Mouse (Mus musculus) MEL (cell line): Measurements from ENCODE around the gene Macrod2. TPM values are rescaled to one million over a fixed set of nuclear protein-coding genes. Genes with fewer than 3 reads are reported as not detected.

Experiments used
- DNase-seq: peaks from one replicate; pipeline ENCODE4 v3.0.0; 2011; ENCODE audit warnings: low read depth, low spot score
- H3K27ac ChIP-seq: 2 replicates; pipeline ENCODE4 v1.5.1; 2012; ENCODE audit warnings: low read depth, mild to moderate bottlenecking, control low read depth, low read length, moderate library complexity; ENCODE audit not compliant: control insufficient read depth
- H3K27me3 ChIP-seq, 2 experiments: fragments of 150-350 bp in 1 of 2; sonication (generic) in 1 of 2; 2 replicates each; pipeline ENCODE4 v1.6.1; 2012; ENCODE audit warnings: low read length in 2 of 2, mild to moderate bottlenecking in 2 of 2, improper control_type of control experiment in 1 of 2, moderate library complexity in 1 of 2; ENCODE audit not compliant: insufficient read depth in 2 of 2, control insufficient read depth in 1 of 2
- H3K36me3 ChIP-seq, 2 experiments: 2 replicates each; pipeline ENCODE4 v1.6.1; 2012 to 2014; ENCODE audit warnings: low read length in 2 of 2, improper control_type of control experiment in 1 of 2, inconsistent platforms in 1 of 2, mild to moderate bottlenecking in 1 of 2; ENCODE audit not compliant: insufficient read depth in 2 of 2, control insufficient read depth in 1 of 2
- H3K4me1 ChIP-seq, 2 experiments: fragments of 150-350 bp in 1 of 2; sonication (generic) in 1 of 2; 2 replicates each; pipeline ENCODE4 v1.6.1; 2012; ENCODE audit warnings: low read length in 2 of 2, improper control_type of control experiment in 1 of 2, mild to moderate bottlenecking in 1 of 2; ENCODE audit not compliant: insufficient read depth in 2 of 2, control insufficient read depth in 1 of 2
- H3K4me3 ChIP-seq, 2 experiments: fragments of 150-350 bp in 1 of 2; sonication (generic) in 1 of 2; 2 replicates each; pipeline ENCODE4 v1.5.1; 2012; ENCODE audit warnings: low read depth in 2 of 2, low read length in 2 of 2, mild to moderate bottlenecking in 2 of 2, moderate library complexity in 2 of 2, control low read depth in 1 of 2, improper control_type of control experiment in 1 of 2; ENCODE audit not compliant: control insufficient read depth in 1 of 2, insufficient read depth in 1 of 2
- H3K79me2 ChIP-seq: 2 replicates; pipeline ENCODE4 v1.6.1; 2012; ENCODE audit warnings: mild to moderate bottlenecking, low read length, moderate library complexity; ENCODE audit not compliant: control insufficient read depth, poor library complexity, insufficient read depth
- H3K9ac ChIP-seq: 2 replicates; pipeline ENCODE4 v1.6.1; 2012; ENCODE audit warnings: low read depth, mild to moderate bottlenecking, control low read depth, low read length, moderate library complexity; ENCODE audit not compliant: control insufficient read depth, poor library complexity, severe bottlenecking
- H3K9me3 ChIP-seq: fragments of 150-350 bp; sonication (generic); replicated peaks from 2 replicates; pipeline ENCODE4 v1.6.1; 2012; ENCODE audit warnings: mild to moderate bottlenecking, low read length, improper control_type of control experiment, moderate library complexity; ENCODE audit not compliant: insufficient read depth
- BHLHE40 ChIP-seq: IDR thresholded peaks from 2 replicates; pipeline ENCODE4 v1.6.1; 2012; ENCODE audit warnings: low read depth, mild to moderate bottlenecking, inconsistent platforms, low read length, improper control_type of control experiment, borderline replicate concordance
- CHD1 ChIP-seq: IDR thresholded peaks from 2 replicates; pipeline ENCODE4 v1.6.1; 2012; ENCODE audit warnings: low read depth, mild to moderate bottlenecking, inconsistent platforms, low read length, improper control_type of control experiment
- E2F4 ChIP-seq: IDR thresholded peaks from 2 replicates; pipeline ENCODE4 v1.6.1; 2011; ENCODE audit warnings: low read depth, low read length, improper control_type of control experiment, borderline replicate concordance
- EP300 ChIP-seq, 2 experiments: IDR thresholded peaks; 2 replicates each; pipeline ENCODE4 v1.6.1; 2011; ENCODE audit warnings: improper control_type of control experiment in 2 of 2, low read length in 2 of 2, low read depth in 1 of 2, mild to moderate bottlenecking in 1 of 2
- ETS1 ChIP-seq: IDR thresholded peaks from 2 replicates; pipeline ENCODE4 v1.6.1; 2012; ENCODE audit warnings: low read depth, mild to moderate bottlenecking, inconsistent platforms, low read length, improper control_type of control experiment, moderate library complexity
- GABPA ChIP-seq: IDR thresholded peaks from 2 replicates; pipeline ENCODE4 v1.6.1; 2012; ENCODE audit warnings: low read depth, mild to moderate bottlenecking, inconsistent platforms, low read length, improper control_type of control experiment, moderate library complexity
- JUND ChIP-seq: IDR thresholded peaks from 2 replicates; pipeline ENCODE4 v1.6.1; 2011; ENCODE audit warnings: low read depth, mild to moderate bottlenecking, improper control_type of control experiment, low read length
- KAT2A ChIP-seq: conservative IDR thresholded peaks from 2 replicates; pipeline ENCODE4 v1.6.1; 2012; ENCODE audit warnings: low read depth, low read length, improper control_type of control experiment, inconsistent platforms
- MAZ ChIP-seq: IDR thresholded peaks from 2 replicates; pipeline ENCODE4 v1.6.1; 2012; ENCODE audit warnings: low read depth, mild to moderate bottlenecking, inconsistent platforms, low read length, improper control_type of control experiment
- MEF2A ChIP-seq: IDR thresholded peaks from 2 replicates; pipeline ENCODE4 v1.6.1; 2014; ENCODE audit warnings: low read depth, mild to moderate bottlenecking, inconsistent platforms, low read length, improper control_type of control experiment; ENCODE audit not compliant: poor library complexity, insufficient replicate concordance, severe bottlenecking; ENCODE audit errors: extremely low read depth
- MXI1 ChIP-seq: IDR thresholded peaks from 2 replicates; pipeline ENCODE4 v1.6.1; 2011; ENCODE audit warnings: mild to moderate bottlenecking, low read depth, low read length, improper control_type of control experiment
- MYC ChIP-seq: IDR thresholded peaks from 2 replicates; pipeline ENCODE4 v1.6.1; 2011; ENCODE audit warnings: low read depth, mild to moderate bottlenecking, low read length, improper control_type of control experiment, moderate library complexity
- NRF1 ChIP-seq: IDR thresholded peaks from 2 replicates; pipeline ENCODE4 v1.6.1; 2014; ENCODE audit warnings: low read depth, mild to moderate bottlenecking, inconsistent platforms, low read length, improper control_type of control experiment, moderate library complexity; ENCODE audit not compliant: poor library complexity, insufficient read depth, severe bottlenecking
- POLR2A ChIP-seq, 2 experiments: IDR thresholded peaks; 2 replicates each; pipeline ENCODE4 v1.6.1; 2011 to 2012; ENCODE audit warnings: low read length in 2 of 2, mild to moderate bottlenecking in 2 of 2, control low read depth in 1 of 2, improper control_type of control experiment in 1 of 2, low read depth in 1 of 2, moderate library complexity in 1 of 2; ENCODE audit not compliant: control insufficient read depth in 1 of 2, insufficient read depth in 1 of 2, poor library complexity in 1 of 2
- RCOR1 ChIP-seq: IDR thresholded peaks from 2 replicates; pipeline ENCODE4 v1.6.1; 2012; ENCODE audit warnings: low read depth, mild to moderate bottlenecking, inconsistent platforms, low read length, improper control_type of control experiment
- SIN3A ChIP-seq: IDR thresholded peaks from 2 replicates; pipeline ENCODE4 v1.6.1; 2012; ENCODE audit warnings: low read length, improper control_type of control experiment, inconsistent platforms
- SMC3 ChIP-seq: IDR thresholded peaks from 2 replicates; pipeline ENCODE4 v1.6.1; 2011; ENCODE audit warnings: low read depth, low read length, improper control_type of control experiment
- TBP ChIP-seq: IDR thresholded peaks from 2 replicates; pipeline ENCODE4 v1.8.0; 2011; ENCODE audit warnings: low read depth, low read length, improper control_type of control experiment
- TCF12 ChIP-seq: IDR thresholded peaks from 2 replicates; pipeline ENCODE4 v1.6.1; 2014; ENCODE audit warnings: low read depth, mild to moderate bottlenecking, inconsistent platforms, low read length, improper control_type of control experiment, moderate library complexity
- ZC3H11A ChIP-seq: IDR thresholded peaks from 2 replicates; pipeline ENCODE4 v1.6.1; 2012; ENCODE audit warnings: low read depth, mild to moderate bottlenecking, inconsistent platforms, low read length, improper control_type of control experiment
- ZMIZ1 ChIP-seq: IDR thresholded peaks from 2 replicates; pipeline ENCODE4 v1.6.1; 2012; ENCODE audit warnings: low read depth, mild to moderate bottlenecking, inconsistent platforms, low read length, improper control_type of control experiment, moderate library complexity
- polyA plus RNA-seq, 2 experiments: library from polyadenylated mRNA; stranded (reverse) in 1 of 2; unstranded in 1 of 2; fragments of >175 nt in 1 of 2; fragments of >200 nt in 1 of 2; gene quantifications; 2 replicates each; pipeline versions ENCODE4 v1.2.1 to v1.2.4; 2012; ENCODE audit warnings: low replicate concordance in 2 of 2, low read depth in 1 of 2; ENCODE audit not compliant: insufficient read length in 2 of 2, insufficient read depth in 1 of 2, missing spikeins in 1 of 2
- total RNA-seq: library from RNA; depleted of rRNA; stranded (reverse); fragments of 300-350 nt; gene quantifications from 2 replicates; pipeline ENCODE4 v1.2.3, GENCODE M21; 2012

Macrod2 gene
- total and polyA plus RNA-seq, 3 experiments = not detected

- TF ChIP-seq TBP (no peak), CHD1 (no peak), TCF12 (no peak), ZC3H11A (no peak), E2F4 (no peak), NRF1 (no peak), MXI1 (no peak), MYC (no peak), ETS1 (no peak), BHLHE40 (no peak), JUND (no peak), MAZ (no peak), POLR2A (IDR thresholded peaks at IDR 0.05; ENCODE audit: control insufficient read depth in 1 of 2, insufficient read depth in 1 of 2, low read depth in 1 of 2, low read length in 2 of 2, poor library complexity in 1 of 2) (no peak)
- TF ChIP-seq, all 39 proteins: peak for 0
- Histone ChIP-seq H3K27ac (no peak overlapping the region), H3K79me2 (no peaks in the 10 kb centered on the region), H3K4me1 (no peaks in the 10 kb centered on the region), H3K9me3 (no peaks in the 10 kb centered on the region), H3K27me3 (no peaks in the 10 kb centered on the region), H3K4me3 (no peak overlapping the region), H3K9ac (no peak overlapping the region), H3K36me3 (no peaks in the 10 kb centered on the region)
- DNase-seq = no peak
These were observed 303.5 kb downstream of the Macrod2 start for GRCm38 (mm10) chr2:140698585-140698984.

- no peak for DNase-seq
- TF ChIP-seq EP300 (IDR thresholded peaks at IDR 0.05; ENCODE audit: low read depth in 1 of 2, low read length in 2 of 2) = no peak
- TF ChIP-seq TCF12 = no peak
- no peak for TF ChIP-seq RCOR1
- TF ChIP-seq SIN3A = no peak
- no peak for TF ChIP-seq MYC
- no peak for TF ChIP-seq MEF2A
- no peak for TF ChIP-seq MAZ
- TF ChIP-seq NRF1 = no peak
- TF ChIP-seq ZMIZ1 = no peak
- no peak for TF ChIP-seq BHLHE40
- no peak for TF ChIP-seq GABPA
- no peak for TF ChIP-seq SMC3
- TF ChIP-seq KAT2A = no peak
- no peak overlapping the region for H3K9ac ChIP-seq
- no peaks in the 10 kb centered on the region for H3K79me2 ChIP-seq
- no peak overlapping the region for H3K27ac ChIP-seq
- no peaks in the 10 kb centered on the region for H3K36me3 ChIP-seq
- H3K9me3 ChIP-seq = no peaks in the 10 kb centered on the region
- no peaks in the 10 kb centered on the region for H3K4me1 ChIP-seq
- no peaks in the 10 kb centered on the region for H3K27me3 ChIP-seq
- no peak overlapping the region for H3K4me3 ChIP-seq
These were observed 308.3 kb downstream of the Macrod2 start for GRCm38 (mm10) chr2:140703377-140703776.
